Mouse (Mus musculus) kidney, embryonic 14.5 days (tissue): ENCODE data around the gene Aire. TPM values are rescaled to one million over a fixed set of nuclear protein-coding genes. Genes with fewer than 3 reads are reported as not detected.

Experiments used
- polyA plus RNA-seq: library from polyadenylated mRNA; unstranded; fragments of >200 nt; fragmentation: Nextera tagmentation; extraction: Ambion mirVana; gene quantifications from 2 replicates; pipeline ENCODE4 v1.2.1, GENCODE M21; 2014

Aire gene
- polyA plus RNA-seq, 1 experiment from 2014 or later: 1.2 TPM

Other genes starting within 250 kb of the Aire start
- not detected in 2 replicates for gene Gm9639, start 248.5 kb downstream of the Aire start, polyA plus RNA-seq
- gene Gm19668, start 244.5 kb downstream of the Aire start, polyA plus RNA-seq: not detected in 2 replicates
- not detected in 2 replicates for gene Gm9507, start 231.8 kb downstream of the Aire start, polyA plus RNA-seq
- gene Gm2696, start 228.9 kb downstream of the Aire start, polyA plus RNA-seq: not detected in 2 replicates
- not detected in 2 replicates for gene Krtap10-4, start 216.5 kb downstream of the Aire start, polyA plus RNA-seq
- gene Krtap10-10, start 207.7 kb downstream of the Aire start, polyA plus RNA-seq: not detected in 2 replicates
- not detected in 2 replicates for gene Gm36176, start 196.8 kb downstream of the Aire start, polyA plus RNA-seq
- gene Gm10318, start 190.8 kb downstream of the Aire start, polyA plus RNA-seq: not detected in 2 replicates
- not detected in 2 replicates for gene Gm3285, start 181.6 kb downstream of the Aire start, polyA plus RNA-seq
- 2.2 and 3.3 TPM in 2 replicates for gene Lrrc3, start 141.1 kb downstream of the Aire start, polyA plus RNA-seq
- gene Trpm2, start 73.0 kb downstream of the Aire start, polyA plus RNA-seq: 0.27 and 0.54 TPM in 2 replicates
- 26.4 and 35.8 TPM in 2 replicates for gene 1810043G02Rik, start 65.1 kb downstream of the Aire start, polyA plus RNA-seq
- 91.2 and 118 TPM in 2 replicates for gene Pfkl, start 33.5 kb downstream of the Aire start, polyA plus RNA-seq
- gene Dnmt3l, start 1.7 kb downstream of the Aire start, polyA plus RNA-seq: 0.41 and 0.66 TPM in 2 replicates
- gene Icosl, start 25.7 kb upstream of the Aire start, polyA plus RNA-seq: 3.8 and 4.8 TPM in 2 replicates
- gene D10Jhu81e, start 126.2 kb upstream of the Aire start, polyA plus RNA-seq: 16.3 and 85.4 TPM in 2 replicates
- gene Pwp2, start 141.5 kb upstream of the Aire start, polyA plus RNA-seq: 10.4 and 19.9 TPM in 2 replicates
- 16.3 and 22.2 TPM in 2 replicates for gene Trappc10, start 201.0 kb upstream of the Aire start, polyA plus RNA-seq